Comparison of ENCODE assay signal across 8 mouse cellular contexts in the genomic region with DNA sequence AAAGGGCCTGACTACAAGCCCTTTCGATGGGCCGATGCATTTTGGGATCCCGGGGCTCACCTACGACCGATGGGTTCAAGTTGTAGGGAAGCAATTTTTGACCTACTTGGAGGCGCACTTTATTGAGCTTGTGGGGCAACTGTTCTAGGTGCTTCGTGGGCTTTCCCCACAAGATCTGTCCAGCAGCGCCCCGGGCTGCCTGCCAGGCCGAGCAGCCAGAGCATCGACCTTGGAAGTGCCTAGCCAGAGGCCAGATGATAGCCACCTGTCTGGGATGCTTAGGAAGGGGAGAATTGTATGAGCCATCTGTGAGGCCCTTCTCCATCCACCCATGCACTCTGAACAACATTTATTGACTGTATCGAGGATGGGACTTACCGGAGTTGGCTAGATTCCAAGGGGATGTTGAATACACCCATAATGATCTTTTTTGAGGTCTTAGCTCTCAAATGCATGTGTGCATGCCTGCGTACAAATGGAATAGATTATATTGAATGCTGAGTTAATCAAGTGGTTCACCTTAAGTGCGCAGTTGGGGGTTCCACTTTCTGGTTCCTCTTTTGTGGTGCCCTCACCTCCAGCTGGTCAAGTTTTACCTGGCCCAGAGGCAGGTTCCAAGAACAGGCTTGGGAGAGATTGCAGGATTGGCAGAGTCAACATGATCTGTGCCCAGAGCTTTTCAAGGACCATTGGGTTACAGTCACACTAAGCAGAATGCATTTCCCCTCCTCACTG. TPM values are rescaled to one million over a fixed set of nuclear protein-coding genes. Genes with fewer than 3 reads are reported as not detected.
A peak's percentile ranks its signal among the peaks of the same experiment; 100 is the strongest.
DNase-seq lines count a peak whose midpoint lies in the region; ATAC-seq lines count a peak whose summit lies in the region.

No protein-coding gene starts in this region.

- H3K4me3 ChIP-seq in forebrain, embryonic 10.5 days = peak overlapping the region; percentile 78
- H3K4me3 ChIP-seq in hindbrain, embryonic 15.5 days = peak overlapping the region; percentile 81
- peak overlapping the region; percentile 89 for H3K4me3 ChIP-seq in liver, embryonic 11.5 days (ENCODE audit: low read depth, low read length)

- WGBS in forebrain, embryonic 10.5 days = 23% methylated on average over 15 of the region's 15 CpGs
- 9% methylated on average over 15 of the region's 15 CpGs for WGBS in hindbrain, embryonic 15.5 days
- WGBS in liver, embryonic 11.5 days = 23% methylated on average over 15 of the region's 15 CpGs

- H3K4me2 ChIP-seq in hindbrain, embryonic 15.5 days = peak overlapping the region; percentile 82
- H3K4me2 ChIP-seq in liver, embryonic 11.5 days = peak overlapping the region; percentile 95

- peak; percentile 82 to 91 for DNase-seq in adrenal gland, adult (ENCODE audit: inconsistent age in 2 of 2, low spot score in 1 of 2)
- no peak for DNase-seq in adrenal gland, postnatal 4 days (ENCODE audit: low spot score in 2 of 2)
- peak; percentile 74 for DNase-seq in adrenal gland, postnatal 10 days
- DNase-seq in forebrain, embryonic 10.5 days (ENCODE audit: extremely low spot score, low spot score) = no peak
- no peak for DNase-seq in liver, embryonic 11.5 days (ENCODE audit: low spot score)
- DNase-seq in retina, embryonic 14.5 days (ENCODE audit: low spot score) = peak; percentile 39
- DNase-seq in urinary bladder, adult 18-20 months (ENCODE audit: low spot score in 2 of 2) = no peak

- peak overlapping the region; percentile 89 for H3K27ac ChIP-seq in forebrain, embryonic 10.5 days
- H3K27ac ChIP-seq in hindbrain, embryonic 15.5 days (replicated peaks) = peak overlapping the region; percentile 82
- H3K27ac ChIP-seq in liver, embryonic 11.5 days (ENCODE audit: low read depth, low read length) = peak overlapping the region; percentile 69

- H3K36me3 ChIP-seq in forebrain, embryonic 10.5 days (replicated peaks) = no peaks in the 10 kb centered on the region; the same call in 1 of the 2 replicates
- no peaks in the 10 kb centered on the region for H3K36me3 ChIP-seq in hindbrain, embryonic 15.5 days
- no peaks in the 10 kb centered on the region for H3K36me3 ChIP-seq in liver, embryonic 11.5 days (ENCODE audit: control insufficient read depth, insufficient read depth, low read length)

- H3K9ac ChIP-seq in hindbrain, embryonic 15.5 days = peak overlapping the region; percentile 73
- peak overlapping the region; percentile 85 for H3K9ac ChIP-seq in liver, embryonic 11.5 days (ENCODE audit: low read depth, low read length)

- H3K9me3 ChIP-seq in forebrain, embryonic 10.5 days = no peaks in the 10 kb centered on the region
- H3K9me3 ChIP-seq in hindbrain, embryonic 15.5 days = no peaks in the 10 kb centered on the region
- no peaks in the 10 kb centered on the region for H3K9me3 ChIP-seq in liver, embryonic 11.5 days (ENCODE audit: control insufficient read depth, low read length)

- no peak for ATAC-seq in hindbrain, embryonic 15.5 days (ENCODE audit: low FRiP score, low read depth)
- ATAC-seq in liver, embryonic 11.5 days (replicated peaks; ENCODE audit: low FRiP score) = no peak

- no peaks in the 10 kb centered on the region for H3K27me3 ChIP-seq in forebrain, embryonic 10.5 days (ENCODE audit: poor library complexity, severe bottlenecking)
- no peaks in the 10 kb centered on the region for H3K27me3 ChIP-seq in hindbrain, embryonic 15.5 days
- no peaks in the 10 kb centered on the region for H3K27me3 ChIP-seq in liver, embryonic 11.5 days (replicated peaks; ENCODE audit: control insufficient read depth, insufficient read depth, low read length)

- peaks cover 68% of the 10 kb centered on the region for H3K4me1 ChIP-seq in forebrain, embryonic 10.5 days
- H3K4me1 ChIP-seq in hindbrain, embryonic 15.5 days (replicated peaks) = peaks cover 40% of the 10 kb centered on the region
- H3K4me1 ChIP-seq in liver, embryonic 11.5 days (replicated peaks; ENCODE audit: control insufficient read depth, insufficient read depth, low read length) = peaks cover 83% of the 10 kb centered on the region

RNA-seq across cellular contexts. Expression of gene Abhd2, which starts 0.9 kb away (rescaled TPM):
- total RNA-seq in adrenal gland, postnatal 4 days (2021) = 100 to 1,000 TPM; 382 to 406 TPM
- 100 to 1,000 TPM; 247 to 382 TPM for total RNA-seq in adrenal gland, postnatal 10 days (2021)
- polyA plus RNA-seq in forebrain, embryonic 10.5 days (2016; fragmentation: Nextera tagmentation; extraction: Ambion mirVana) = 7.6 and 8.6 TPM in 2 replicates
- 18.9 and 19.8 TPM in 2 replicates for polyA plus RNA-seq in hindbrain, embryonic 15.5 days (2015; fragmentation: Nextera tagmentation; extraction: Ambion mirVana)
- polyA plus RNA-seq in liver, embryonic 11.5 days (2014; fragmentation: Nextera tagmentation; extraction: Ambion mirVana) = 11.5 and 13.4 TPM in 2 replicates

Comparison
In these comparisons a context has a peak if more than half of its experiments do, and no peak if none do; other contexts are left out.
1. DNase-seq: peak in adrenal gland, adult (2 of 2), adrenal gland, postnatal 10 days (single experiment) and retina, embryonic 14.5 days (single experiment); none in adrenal gland, postnatal 4 days (0 of 2), forebrain, embryonic 10.5 days (single experiment), liver, embryonic 11.5 days (single experiment) and urinary bladder, adult 18-20 months (0 of 2).
2. Peak in every context shown above with its lines, with median percentiles within 50 percentile points of each other: H3K27ac ChIP-seq and H3K4me3 ChIP-seq.